Mouse (Mus musculus) erythroblast, embryonic 14.5 days (primary cell): ENCODE measurements around the gene Rpl10a. TPM values are rescaled to one million over a fixed set of nuclear protein-coding genes. Genes with fewer than 3 reads are reported as not detected.

Experiments used
- H3K27me3 ChIP-seq: 2 replicates; pipeline ENCODE4 v1.6.1; 2012; ENCODE audit warnings: inconsistent platforms; ENCODE audit not compliant: control insufficient read depth
- H3K36me3 ChIP-seq: 2 replicates; pipeline ENCODE4 v1.6.1; 2012; ENCODE audit warnings: mild to moderate bottlenecking, inconsistent platforms; ENCODE audit not compliant: control insufficient read depth
- H3K4me1 ChIP-seq: 2 replicates; pipeline ENCODE4 v1.6.1; 2012; ENCODE audit warnings: inconsistent platforms; ENCODE audit not compliant: control insufficient read depth
- H3K4me3 ChIP-seq: replicated peaks from 2 replicates; pipeline ENCODE3; 2012; ENCODE audit warnings: moderate library complexity, mild to moderate bottlenecking, inconsistent platforms
- H3K9me3 ChIP-seq: 2 replicates; pipeline ENCODE4 v1.6.1; 2012; ENCODE audit warnings: low read length, inconsistent platforms, mixed read lengths; ENCODE audit not compliant: control insufficient read depth
- GATA1 ChIP-seq: IDR thresholded peaks from 2 replicates; pipeline ENCODE4 v1.6.1; 2012; ENCODE audit warnings: low read length, inconsistent platforms, mixed read lengths
- TAL1 ChIP-seq: IDR thresholded peaks from 3 replicates; pipeline ENCODE4 v1.6.1; 2012; ENCODE audit warnings: low read length, inconsistent platforms, mixed read lengths
- polyA plus RNA-seq: library from polyadenylated mRNA; stranded (reverse); fragments of >175 nt; gene quantifications from 2 replicates; pipeline ENCODE4 v1.2.3, GENCODE M21; 2012

Gene Rpl10a
- polyA plus RNA-seq, 1 experiment, result 529 TPM

DNA sequence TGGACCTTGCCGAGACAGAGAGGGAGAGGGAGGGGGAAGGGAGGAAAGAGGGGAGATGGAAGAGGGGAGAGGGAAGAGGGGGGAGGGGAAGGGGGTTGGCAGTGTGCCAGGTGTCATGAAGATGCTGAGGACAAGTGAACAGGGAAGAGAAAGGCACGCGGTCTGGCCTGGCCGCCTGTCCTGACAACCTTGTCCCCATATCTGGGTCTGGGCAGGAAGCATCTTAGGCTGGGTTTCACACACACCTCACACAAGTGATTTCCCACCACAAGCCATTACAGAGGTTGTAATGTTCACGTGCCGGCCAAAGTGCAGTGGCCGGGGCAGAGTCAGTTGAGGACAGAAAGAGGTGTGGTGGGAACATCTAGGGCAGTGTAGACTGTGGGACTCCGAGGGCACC is 40.7 kb upstream of the Rpl10a start:
- peaks cover 37% of the 10 kb centered on the region for H3K36me3 ChIP-seq
- no peaks in the 10 kb centered on the region for H3K27me3 ChIP-seq
- peaks cover 16% of the 10 kb centered on the region for H3K4me1 ChIP-seq
- H3K4me3 ChIP-seq, result no peak overlapping the region
- peaks cover 5% of the 10 kb centered on the region for H3K9me3 ChIP-seq
- TF ChIP-seq GATA1 (no peak), TAL1 (no peak)

- Histone ChIP-seq H3K9me3 (peaks cover 5% of the 10 kb centered on the region), H3K36me3 (peaks cover 38% of the 10 kb centered on the region), H3K4me3 (no peak overlapping the region), H3K27me3 (no peaks in the 10 kb centered on the region), H3K4me1 (peaks cover 16% of the 10 kb centered on the region)
- TF ChIP-seq GATA1, result no peak
- no peak for TF ChIP-seq TAL1
Measured at GRCm38 (mm10) chr17:28287980-28288379, 40.3 kb upstream of the Rpl10a start.

- Histone ChIP-seq H3K4me1 (peaks cover 17% of the 10 kb centered on the region), H3K36me3 (peaks cover 49% of the 10 kb centered on the region), H3K9me3 (peaks cover 5% of the 10 kb centered on the region), H3K4me3 (no peak overlapping the region), H3K27me3 (no peaks in the 10 kb centered on the region)
- TF ChIP-seq GATA1, result no peak
- no peak for TF ChIP-seq TAL1
Measured at GRCm38 (mm10) chr17:28290262-28290661, 38.0 kb upstream of the Rpl10a start.

DNA sequence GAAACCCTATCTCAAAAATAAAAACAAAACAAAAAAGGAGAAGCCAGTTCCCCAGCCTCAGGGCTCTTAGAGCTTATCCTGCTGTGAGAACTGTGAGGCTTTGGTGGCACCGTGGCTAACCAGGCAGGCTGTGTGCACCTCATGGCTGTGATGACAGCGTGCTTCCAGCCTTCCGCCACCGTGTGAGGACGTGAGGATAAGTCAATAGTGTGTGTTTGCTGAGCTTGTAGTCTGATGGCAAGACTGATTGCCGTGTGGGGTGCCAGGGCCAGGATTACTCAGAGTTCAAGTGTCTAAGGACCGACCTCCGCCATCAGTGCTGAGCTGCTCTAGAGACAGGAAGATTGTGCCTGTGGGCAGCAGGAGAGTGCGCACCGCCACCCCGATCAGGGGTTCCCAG is 37.6 kb upstream of the Rpl10a start:
- H3K27me3 ChIP-seq, result no peaks in the 10 kb centered on the region
- peaks cover 53% of the 10 kb centered on the region for H3K36me3 ChIP-seq
- TF ChIP-seq TAL1 (no peak), GATA1 (no peak)
- no peak overlapping the region for H3K4me3 ChIP-seq
- H3K9me3 ChIP-seq, result peaks cover 5% of the 10 kb centered on the region
- peaks cover 17% of the 10 kb centered on the region for H3K4me1 ChIP-seq

DNA sequence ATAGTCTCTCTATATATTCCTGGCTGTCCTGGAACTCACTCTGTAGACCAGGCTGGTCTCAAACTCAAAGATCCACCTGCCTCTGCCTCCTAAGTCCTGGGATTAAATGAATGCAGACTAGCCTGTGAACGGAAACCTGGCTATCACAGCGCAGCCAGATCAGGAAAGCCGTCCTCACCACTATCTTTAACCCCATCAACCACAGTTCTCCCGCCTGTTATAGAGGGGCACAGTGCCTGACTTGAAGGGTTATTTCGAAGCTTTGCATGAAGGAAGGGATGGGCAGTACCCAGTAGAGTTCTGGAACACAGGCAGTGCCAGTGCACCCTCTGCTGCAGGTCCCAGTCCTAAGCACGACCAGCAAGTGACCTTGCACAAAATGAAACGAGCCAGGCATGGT is 36.9 kb upstream of the Rpl10a start:
- TF ChIP-seq GATA1 (no peak), TAL1 (no peak)
- peaks cover 57% of the 10 kb centered on the region for H3K36me3 ChIP-seq
- no peaks in the 10 kb centered on the region for H3K27me3 ChIP-seq
- H3K4me1 ChIP-seq, result peaks cover 17% of the 10 kb centered on the region
- H3K9me3 ChIP-seq, result peaks cover 5% of the 10 kb centered on the region
- H3K4me3 ChIP-seq, result no peak overlapping the region

DNA sequence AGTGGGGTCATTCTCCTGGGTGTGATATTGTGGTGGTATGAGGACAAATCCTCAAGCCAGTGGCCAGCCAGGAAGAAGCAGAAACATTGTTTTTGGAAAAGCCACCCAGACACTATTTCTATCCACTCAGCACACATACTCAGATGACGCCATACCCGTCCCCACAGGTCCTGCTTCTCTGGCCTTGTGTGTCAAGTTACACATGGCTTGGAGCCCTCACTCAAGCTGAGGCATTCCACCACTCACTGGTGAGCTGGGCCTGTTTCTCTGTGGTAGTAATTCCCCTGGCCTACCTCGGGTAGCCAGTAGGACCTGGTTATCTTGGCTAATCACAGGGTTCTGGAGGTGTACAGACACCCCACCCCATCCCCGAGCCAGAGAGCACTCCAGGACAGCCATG is 34.6 kb upstream of the Rpl10a start:
- Histone ChIP-seq H3K36me3 (peaks cover 55% of the 10 kb centered on the region), H3K4me3 (no peak overlapping the region), H3K4me1 (peaks cover 13% of the 10 kb centered on the region), H3K27me3 (no peaks in the 10 kb centered on the region), H3K9me3 (peaks cover 5% of the 10 kb centered on the region)
- TF ChIP-seq GATA1 (no peak), TAL1 (no peak)

DNA sequence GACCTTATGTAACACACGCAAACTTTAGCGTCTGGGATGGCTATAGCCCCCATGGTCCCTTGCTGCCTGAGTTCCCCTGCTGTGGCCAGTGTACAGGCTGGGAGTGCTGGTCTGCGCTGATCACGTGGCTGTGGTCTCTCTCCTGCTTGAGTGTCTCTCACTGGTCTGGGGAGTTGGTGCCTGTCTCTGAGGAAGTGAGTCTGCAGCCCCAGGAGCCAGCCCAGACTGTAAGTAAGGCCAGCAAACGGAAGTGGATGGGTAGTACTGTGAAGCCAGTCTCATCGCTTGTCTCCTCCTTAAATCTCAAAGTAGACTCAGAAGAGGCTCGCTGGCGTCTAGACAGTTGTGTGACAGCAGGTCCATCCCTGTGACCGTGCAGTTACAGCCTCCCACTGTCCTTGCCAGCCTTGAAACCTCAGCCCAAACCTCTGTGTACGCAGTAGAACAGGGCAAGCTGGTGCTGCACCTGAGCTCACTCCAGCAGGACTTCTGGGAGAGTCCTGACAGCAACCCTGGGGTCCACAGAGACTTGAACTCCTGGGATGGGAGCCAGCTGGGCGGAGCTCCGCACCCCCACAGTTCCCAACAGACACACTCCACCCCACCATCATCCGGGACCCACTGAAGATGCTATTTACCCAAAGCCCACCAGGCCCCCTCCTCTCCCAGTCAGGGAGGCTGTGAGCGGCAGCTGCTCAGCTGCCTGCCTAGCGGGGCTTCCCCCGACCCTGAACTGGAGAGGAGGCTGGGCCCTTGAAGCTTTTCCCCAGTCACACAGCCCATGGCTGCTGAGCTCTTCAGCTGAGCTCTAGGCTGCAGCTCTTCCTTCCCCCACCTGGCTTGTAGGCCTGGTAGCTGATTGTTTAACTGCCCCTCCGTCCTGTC is 33.6 kb upstream of the Rpl10a start:
- TF ChIP-seq TAL1 (no peak), GATA1 (no peak)
- Histone ChIP-seq H3K4me3 (no peak overlapping the region), H3K4me1 (peaks cover 13% of the 10 kb centered on the region), H3K27me3 (no peaks in the 10 kb centered on the region), H3K36me3 (peaks cover 64% of the 10 kb centered on the region), H3K9me3 (peaks cover 5% of the 10 kb centered on the region)

DNA sequence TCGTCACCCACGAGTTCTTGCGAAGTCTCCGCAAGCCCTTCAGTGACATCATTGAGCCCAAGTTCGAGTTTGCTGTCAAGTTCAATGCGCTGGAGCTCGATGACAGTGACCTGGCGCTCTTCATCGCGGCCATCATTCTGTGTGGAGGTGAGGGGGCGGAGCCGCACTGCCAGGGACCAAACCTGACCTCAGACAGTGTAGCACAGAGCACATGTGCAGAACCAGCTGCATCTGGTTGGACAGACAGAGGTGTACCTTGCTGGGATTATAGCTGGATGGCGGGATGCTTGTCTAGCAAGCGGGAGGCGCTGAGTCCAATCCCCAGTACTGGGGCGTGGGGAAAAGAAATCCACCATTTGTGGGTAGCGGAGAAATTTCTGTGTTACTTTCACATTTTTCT is 29.4 kb upstream of the Rpl10a start:
- Histone ChIP-seq H3K27me3 (no peaks in the 10 kb centered on the region), H3K4me3 (no peak overlapping the region), H3K4me1 (peaks cover 4% of the 10 kb centered on the region), H3K9me3 (no peaks in the 10 kb centered on the region), H3K36me3 (peaks cover 56% of the 10 kb centered on the region)
- TF ChIP-seq TAL1, result no peak
- no peak for TF ChIP-seq GATA1

DNA sequence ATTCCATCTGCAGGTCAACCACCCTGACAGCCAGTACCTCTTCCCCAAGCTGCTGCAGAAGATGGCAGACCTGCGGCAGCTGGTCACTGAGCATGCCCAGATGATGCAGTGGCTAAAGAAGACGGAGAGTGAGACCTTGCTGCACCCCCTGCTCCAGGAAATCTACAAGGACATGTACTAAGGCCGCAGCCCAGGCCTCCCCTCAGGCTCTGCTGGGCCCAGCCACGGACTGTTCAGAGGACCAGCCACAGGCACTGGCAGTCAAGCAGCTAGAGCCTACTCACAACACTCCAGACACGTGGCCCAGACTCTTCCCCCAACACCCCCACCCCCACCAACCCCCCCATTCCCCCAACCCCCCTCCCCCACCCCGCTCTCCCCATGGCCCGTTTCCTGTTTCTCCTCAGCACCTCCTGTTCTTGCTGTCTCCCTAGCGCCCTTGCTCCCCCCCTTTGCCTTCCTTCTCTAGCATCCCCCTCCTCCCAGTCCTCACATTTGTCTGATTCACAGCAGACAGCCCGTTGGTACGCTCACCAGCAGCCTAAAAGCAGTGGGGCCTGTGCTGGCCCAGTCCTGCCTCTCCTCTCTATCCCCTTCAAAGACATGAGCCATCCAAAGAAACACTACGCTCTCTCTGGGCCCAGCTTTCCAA is 28.5 kb upstream of the Rpl10a start:
- H3K36me3 ChIP-seq, result peaks cover 52% of the 10 kb centered on the region

More for the DNA sequence above, 28.5 kb upstream of the Rpl10a start:
- Histone ChIP-seq H3K9me3 (no peaks in the 10 kb centered on the region), H3K4me1 (peaks cover 4% of the 10 kb centered on the region; the same call in 1 of the 2 replicates), H3K27me3 (no peaks in the 10 kb centered on the region), H3K4me3 (no peak overlapping the region)
- TF ChIP-seq GATA1, result no peak
- no peak for TF ChIP-seq TAL1
